Mouse (Mus musculus): ENCODE measurements at regions not wholly inside any gene's neighbourhood (a gene's known extent, or its start where the extent isn't known, plus 50 kb on each side); places are given as distances from the start of the nearest gene placed in this dataset.

GRCm38 (mm10) chr4:153133147-153133546 is 349.5 kb downstream of the Ajap1 start:
- peak; percentile 5 for DNase-seq

- no peak for DNase-seq
These were observed 353.3 kb downstream of the Ajap1 start for GRCm38 (mm10) chr4:153129345-153129744.

- no peak for DNase-seq
These were observed 354.4 kb downstream of the Ajap1 start for GRCm38 (mm10) chr4:153128162-153128561.

GRCm38 (mm10) chr4:153120480-153120879 is 362.1 kb downstream of the Ajap1 start:
- DNase-seq = no peak

- no peak for DNase-seq
These were observed 362.9 kb downstream of the Ajap1 start for GRCm38 (mm10) chr4:153119647-153120102.

- DNase-seq = no peak
These were observed 363.6 kb downstream of the Ajap1 start for GRCm38 (mm10) chr4:153118824-153119646.

GRCm38 (mm10) chr4:153114998-153115397 is 367.6 kb downstream of the Ajap1 start:
- DNase-seq = no peak

GRCm38 (mm10) chr4:153113577-153113976 is 369.0 kb downstream of the Ajap1 start:
- DNase-seq = no peak

GRCm38 (mm10) chr4:153110291-153110746 is 372.3 kb downstream of the Ajap1 start:
- peak; percentile 81 for DNase-seq

GRCm38 (mm10) chr4:153098591-153098990 is 384.0 kb downstream of the Ajap1 start:
- DNase-seq = no peak

GRCm38 (mm10) chr4:153097601-153098000 is 385.0 kb downstream of the Ajap1 start:
- DNase-seq = no peak

GRCm38 (mm10) chr4:153093129-153093528 is 389.5 kb downstream of the Ajap1 start:
- no peak for DNase-seq

- DNase-seq = peak; percentile 52
These were observed 400.4 kb downstream of the Ajap1 start for GRCm38 (mm10) chr4:153082166-153082565.

- no peak for DNase-seq
These were observed 408.0 kb downstream of the Ajap1 start for GRCm38 (mm10) chr4:153074590-153074989.

GRCm38 (mm10) chr4:153070190-153070745 is 412.3 kb downstream of the Ajap1 start:
- DNase-seq = no peak

- no peak for DNase-seq
These were observed 414.1 kb downstream of the Ajap1 start for GRCm38 (mm10) chr4:153068484-153069033.

- DNase-seq = no peak
These were observed 418.5 kb downstream of the Ajap1 start for GRCm38 (mm10) chr4:153064021-153064605.

GRCm38 (mm10) chr4:153063402-153063801 is 419.2 kb downstream of the Ajap1 start:
- no peak for DNase-seq

- DNase-seq = no peak
These were observed 424.5 kb downstream of the Ajap1 start for GRCm38 (mm10) chr4:153058152-153058551.

GRCm38 (mm10) chr4:153023711-153024110 is 458.9 kb downstream of the Ajap1 start:
- peak; percentile 64 for DNase-seq

- no peak for DNase-seq
These were observed 463.4 kb downstream of the Ajap1 start for GRCm38 (mm10) chr4:153019211-153019610.

- DNase-seq = no peak
These were observed 464.3 kb downstream of the Ajap1 start for GRCm38 (mm10) chr4:153018138-153018921.

- DNase-seq = no peak
These were observed 464.8 kb downstream of the Ajap1 start for GRCm38 (mm10) chr4:153017816-153018137.

All from lung, postnatal 10 days (tissue).